Mouse (Mus musculus): ENCODE results near the gene Foxg1.

Foxg1 gene

GRCm38 (mm10) chr12:49386081-49386805 is 3.8 kb downstream of the Foxg1 start:
- DNase-seq, result no peak

- DNase-seq, result no peak
Observed at GRCm38 (mm10) chr12:49387856-49388598, 5.6 kb downstream of the Foxg1 start.

- DNase-seq, result no peak
Observed at GRCm38 (mm10) chr12:49389666-49390065, 7.2 kb downstream of the Foxg1 start.

- no peak for DNase-seq
Observed at GRCm38 (mm10) chr12:49390257-49390656, 7.8 kb downstream of the Foxg1 start.

- DNase-seq, result no peak
Observed at GRCm38 (mm10) chr12:49390926-49391304, 8.5 kb downstream of the Foxg1 start.

- no peak for DNase-seq
Observed at GRCm38 (mm10) chr12:49391305-49392040, 9.0 kb downstream of the Foxg1 start.

GRCm38 (mm10) chr12:49392041-49392390 is 9.6 kb downstream of the Foxg1 start:
- DNase-seq, result no peak

- no peak for DNase-seq
Observed at GRCm38 (mm10) chr12:49392876-49393275, 10.4 kb downstream of the Foxg1 start.

GRCm38 (mm10) chr12:49393639-49394038 is 11.2 kb downstream of the Foxg1 start:
- DNase-seq, result no peak

- DNase-seq, result no peak
Observed at GRCm38 (mm10) chr12:49394181-49394580, 11.7 kb downstream of the Foxg1 start.

- no peak for DNase-seq
Observed at GRCm38 (mm10) chr12:49394836-49395235, 12.4 kb downstream of the Foxg1 start.

GRCm38 (mm10) chr12:49395969-49396368 is 13.5 kb downstream of the Foxg1 start:
- no peak for DNase-seq

GRCm38 (mm10) chr12:49396776-49397175 is 14.3 kb downstream of the Foxg1 start:
- DNase-seq, result no peak

- DNase-seq, result no peak
Observed at GRCm38 (mm10) chr12:49397443-49398162, 15.1 kb downstream of the Foxg1 start.

GRCm38 (mm10) chr12:49398163-49398540 is 15.7 kb downstream of the Foxg1 start:
- no peak for DNase-seq

GRCm38 (mm10) chr12:49398636-49399035 is 16.2 kb downstream of the Foxg1 start:
- no peak for DNase-seq

- DNase-seq, result no peak
Observed at GRCm38 (mm10) chr12:49399611-49400010, 17.2 kb downstream of the Foxg1 start.

- no peak for DNase-seq
Observed at GRCm38 (mm10) chr12:49400036-49400852, 17.8 kb downstream of the Foxg1 start.

- no peak for DNase-seq
Observed at GRCm38 (mm10) chr12:49400853-49401118, 18.3 kb downstream of the Foxg1 start.

- no peak for DNase-seq
Observed at GRCm38 (mm10) chr12:49401119-49401795, 18.8 kb downstream of the Foxg1 start.

- no peak for DNase-seq
Observed at GRCm38 (mm10) chr12:49401796-49402130, 19.3 kb downstream of the Foxg1 start.

GRCm38 (mm10) chr12:49409833-49410232 is 27.4 kb downstream of the Foxg1 start:
- DNase-seq, result no peak
